ENCODE assay signal across 26 mouse cellular contexts in genomic region chr11:47343486-47343885, GRCm38 (mm10).
DNase-seq lines count a peak whose midpoint lies in the region; ATAC-seq and TF ChIP-seq lines count a peak whose summit lies in the region.
"Had no signal": no experiment of that assay in that cellular context is flagged by ENCODE, and none has a peak within 500 bp of the region (broad histone marks: within the 10 kb centered on the region; RNA-seq: fewer than 3 reads in every experiment).

No protein-coding gene starts in this region.

- TF ChIP-seq CTCF in lung, embryonic 14.5 days (IDR thresholded peaks at IDR 0.05; ENCODE audit: low read depth) = no peak
- no peak for TF ChIP-seq CTCF in brain, embryonic 14.5 days (IDR thresholded peaks at IDR 0.05; ENCODE audit: borderline replicate concordance, extremely low read depth, insufficient read depth, insufficient read length)

- no peak for TF ChIP-seq POLR2A in brain, embryonic 14.5 days (IDR thresholded peaks at IDR 0.05; ENCODE audit: borderline replicate concordance, extremely low read depth, insufficient read depth, insufficient read length, poor library complexity, severe bottlenecking)

- ATAC-seq in embryonic facial prominence, embryonic 11.5 days (replicated peaks; ENCODE audit: insufficient number of reproducible peaks, low FRiP score, low TSS enrichment, low read depth) = no peak
- no peak for ATAC-seq in lung, embryonic 14.5 days (ENCODE audit: insufficient read depth)
- ATAC-seq: CD4-positive, CD25-positive, alpha-beta regulatory T cell, adult 4 months; intestine, embryonic 15.5 days; midbrain, embryonic 15.5 days had no signal

- H3K27ac ChIP-seq in embryonic facial prominence, embryonic 11.5 days (replicated peaks; ENCODE audit: low read depth, low read length) = no peak overlapping the region
- no peak overlapping the region for H3K27ac ChIP-seq in embryonic facial prominence, embryonic 10.5 days (replicated peaks)
- H3K27ac ChIP-seq in lung, embryonic 14.5 days (ENCODE audit: low read depth) = no peak overlapping the region
- H3K27ac ChIP-seq: embryonic facial prominence, embryonic 12.5 days; heart, embryonic 15.5 days; hindbrain, embryonic 15.5 days; intestine, embryonic 15.5 days; limb, embryonic 13.5 days; liver, embryonic 13.5 days; midbrain, embryonic 15.5 days had no signal

- no peak overlapping the region for H3K4me3 ChIP-seq in embryonic facial prominence, embryonic 11.5 days (ENCODE audit: low read depth, low read length)
- no peak overlapping the region for H3K4me3 ChIP-seq in embryonic facial prominence, embryonic 10.5 days
- H3K4me3 ChIP-seq in lung, embryonic 14.5 days (ENCODE audit: low read depth, low read length) = no peak overlapping the region
- H3K4me3 ChIP-seq: embryonic facial prominence, embryonic 12.5 days; erythroblast, embryonic 14.5 days; heart, embryonic 15.5 days; hindbrain, embryonic 15.5 days; intestine, embryonic 15.5 days; limb, embryonic 13.5 days; liver, embryonic 13.5 days; megakaryocyte, embryonic 14.5 days; midbrain, embryonic 15.5 days had no signal

- no peaks in the 10 kb centered on the region for H3K27me3 ChIP-seq in embryonic facial prominence, embryonic 11.5 days (ENCODE audit: control insufficient read depth, insufficient read depth, low read length)
- H3K27me3 ChIP-seq in embryonic facial prominence, embryonic 10.5 days (replicated peaks; ENCODE audit: low read depth, poor library complexity, severe bottlenecking) = no peaks in the 10 kb centered on the region
- H3K27me3 ChIP-seq in lung, embryonic 14.5 days (ENCODE audit: insufficient read depth, low read length) = no peaks in the 10 kb centered on the region
- H3K27me3 ChIP-seq: embryonic facial prominence, embryonic 12.5 days; heart, embryonic 15.5 days; hindbrain, embryonic 15.5 days; intestine, embryonic 15.5 days; limb, embryonic 13.5 days; liver, embryonic 13.5 days; midbrain, embryonic 15.5 days had no signal

- H3K9ac ChIP-seq in embryonic facial prominence, embryonic 11.5 days (replicated peaks; ENCODE audit: low read length) = no peak overlapping the region
- no peak overlapping the region for H3K9ac ChIP-seq in lung, embryonic 14.5 days
- H3K9ac ChIP-seq: embryonic facial prominence, embryonic 12.5 days; heart, embryonic 15.5 days; hindbrain, embryonic 15.5 days; intestine, embryonic 15.5 days; limb, embryonic 13.5 days; liver, embryonic 13.5 days; midbrain, embryonic 15.5 days had no signal

- DNase-seq in embryonic facial prominence, embryonic 11.5 days (ENCODE audit: low spot score) = peak; percentile 9
- DNase-seq in embryonic facial prominence, embryonic 10.5 days (ENCODE audit: low spot score) = no peak
- DNase-seq in lung, embryonic 14.5 days = peak; percentile 3
- no peak for DNase-seq in lung, postnatal 10 days
- peak; percentile 91 for DNase-seq in brain, embryonic 14.5 days (ENCODE audit: low read depth)
- DNase-seq in forelimb bud, embryonic 11.5 days (ENCODE audit: low read depth, low spot score) = peak; percentile 27
- DNase-seq in layer of hippocampus, adult 11-12 months (ENCODE audit: low spot score) = no peak
- DNase-seq: adrenal gland, postnatal 25 days; cerebellum, adult 2 months; heart, postnatal 36 days; kidney, adult 9 months; kidney, postnatal 14 days; liver, embryonic 13.5 days; lung, adult 2 months; lung, postnatal 36 days; thymus, adult 18-20 months; thymus, postnatal 36 days had no signal

- no peak overlapping the region for H3K4me2 ChIP-seq in embryonic facial prominence, embryonic 11.5 days (ENCODE audit: low read depth, low read length)
- no peak overlapping the region for H3K4me2 ChIP-seq in lung, embryonic 14.5 days
- H3K4me2 ChIP-seq: embryonic facial prominence, embryonic 12.5 days; heart, embryonic 15.5 days; hindbrain, embryonic 15.5 days; intestine, embryonic 15.5 days; limb, embryonic 13.5 days; liver, embryonic 13.5 days; midbrain, embryonic 15.5 days had no signal

- no peaks in the 10 kb centered on the region for H3K4me1 ChIP-seq in embryonic facial prominence, embryonic 11.5 days (ENCODE audit: control insufficient read depth, insufficient read depth, low read length)
- peaks cover 14% of the 10 kb centered on the region; the same call in 1 of the 2 replicates for H3K4me1 ChIP-seq in embryonic facial prominence, embryonic 10.5 days
- H3K4me1 ChIP-seq in lung, embryonic 14.5 days (ENCODE audit: insufficient read depth) = 0 out of 2 replicates have a peak, but pooled peaks cover 4% of the 10 kb centered on the region
- H3K4me1 ChIP-seq: embryonic facial prominence, embryonic 12.5 days; hindbrain, embryonic 15.5 days; intestine, embryonic 15.5 days; limb, embryonic 13.5 days; liver, embryonic 13.5 days; megakaryocyte, embryonic 14.5 days; midbrain, embryonic 15.5 days had no signal

- WGBS in embryonic facial prominence, embryonic 11.5 days = 39% methylated on average over 2 of the region's 2 CpGs
- WGBS in embryonic facial prominence, embryonic 10.5 days = 44% methylated on average over 2 of the region's 2 CpGs
- 27% methylated on average over 2 of the region's 2 CpGs for WGBS in lung, embryonic 14.5 days

- no peaks in the 10 kb centered on the region for H3K9me3 ChIP-seq in embryonic facial prominence, embryonic 11.5 days (replicated peaks; ENCODE audit: control insufficient read depth, low read length)
- no peaks in the 10 kb centered on the region for H3K9me3 ChIP-seq in embryonic facial prominence, embryonic 10.5 days
- H3K9me3 ChIP-seq in lung, embryonic 14.5 days (ENCODE audit: low read depth, low read length) = no peaks in the 10 kb centered on the region
- H3K9me3 ChIP-seq: embryonic facial prominence, embryonic 12.5 days; heart, embryonic 15.5 days; hindbrain, embryonic 15.5 days; intestine, embryonic 15.5 days; limb, embryonic 13.5 days; liver, embryonic 13.5 days; megakaryocyte, embryonic 14.5 days; midbrain, embryonic 15.5 days had no signal

- no peaks in the 10 kb centered on the region for H3K36me3 ChIP-seq in embryonic facial prominence, embryonic 11.5 days (replicated peaks; ENCODE audit: control insufficient read depth, insufficient read depth, low read depth, low read length)
- H3K36me3 ChIP-seq in embryonic facial prominence, embryonic 10.5 days (replicated peaks) = no peaks in the 10 kb centered on the region
- H3K36me3 ChIP-seq in lung, embryonic 14.5 days (ENCODE audit: insufficient read depth) = no peaks in the 10 kb centered on the region
- H3K36me3 ChIP-seq: embryonic facial prominence, embryonic 12.5 days; heart, embryonic 15.5 days; hindbrain, embryonic 15.5 days; intestine, embryonic 15.5 days; limb, embryonic 13.5 days; liver, embryonic 13.5 days; midbrain, embryonic 15.5 days had no signal

Comparison
In these comparisons a context has a peak if more than half of its experiments do, and no peak if none do; other contexts are left out.
1. DNase-seq: peak in embryonic facial prominence, embryonic 11.5 days (single experiment), lung, embryonic 14.5 days (single experiment), brain, embryonic 14.5 days (single experiment) and forelimb bud, embryonic 11.5 days (single experiment); none in embryonic facial prominence, embryonic 10.5 days (single experiment), lung, postnatal 10 days (single experiment) and layer of hippocampus, adult 11-12 months (single experiment).